Mouse (Mus musculus) hindbrain, postnatal 0 days (tissue): Measurements from ENCODE around the gene Sdc4. TPM values are rescaled to one million over a fixed set of nuclear protein-coding genes. Genes with fewer than 3 reads are reported as not detected.

Experiments used
- ATAC-seq: fragments of 200-750 bp; cut with Nextera tagmentation; 2 replicates; pipeline ENCODE4 v1.8.0; 2017; ENCODE audit warnings: mild to moderate bottlenecking, moderate TSS enrichment, moderate library complexity
- DNase-seq: peaks from one replicate; pipeline ENCODE4 v3.0.0-alpha.2; 2015; ENCODE audit warnings: low spot score
- H3K27ac ChIP-seq: fragments of 300-500 bp; sonication (generic); 2 replicates; pipeline ENCODE4 v1.5.1; 2014; ENCODE audit warnings: mild to moderate bottlenecking
- H3K27me3 ChIP-seq: fragments of 300-500 bp; sonication (generic); 2 replicates; pipeline ENCODE4 v1.6.1; 2014; ENCODE audit warnings: low read length, mixed read lengths; ENCODE audit not compliant: insufficient read depth
- H3K36me3 ChIP-seq: fragments of 300-500 bp; sonication (generic); 2 replicates; pipeline ENCODE4 v1.6.1; 2014; ENCODE audit warnings: low read length, mixed read lengths; ENCODE audit not compliant: insufficient read depth
- H3K4me1 ChIP-seq: fragments of 300-500 bp; sonication (generic); 2 replicates; pipeline ENCODE4 v1.6.1; 2014; ENCODE audit warnings: antibody characterized with exemption, low read length, mixed read lengths; ENCODE audit not compliant: insufficient read depth
- H3K4me2 ChIP-seq: fragments of 300-500 bp; sonication (generic); 2 replicates; pipeline ENCODE4 v1.6.1; 2014; ENCODE audit warnings: low read depth, mild to moderate bottlenecking, low read length, moderate library complexity, mixed read lengths
- H3K4me3 ChIP-seq: fragments of 300-500 bp; sonication (generic); 2 replicates; pipeline ENCODE4 v1.5.1; 2014; ENCODE audit warnings: low read length
- H3K9ac ChIP-seq: fragments of 300-500 bp; sonication (generic); replicated peaks from 2 replicates; pipeline ENCODE4 v1.6.1; 2014; ENCODE audit warnings: mild to moderate bottlenecking, low read length, moderate library complexity, mixed read lengths
- H3K9me3 ChIP-seq: fragments of 300-500 bp; sonication (generic); 2 replicates; pipeline ENCODE4 v1.6.1; 2016; ENCODE audit warnings: low read length, mixed read lengths
- CTCF ChIP-seq: IDR thresholded peaks from 2 replicates; pipeline ENCODE4 v1.5.1; 2016; ENCODE audit warnings: antibody characterized with exemption, control low read depth, low read depth
- WGBS: fragments of 180-500 bp; shearing (Covaris S2); extraction: QIAGEN DNeasy Blood & Tissue Kit; methylation state at CpG from one replicate; pipeline ENCODE4 v1.1.7; 2014; 5-methylcytosine and 5-hydroxymethylcytosine counted together
- polyA plus RNA-seq: library from polyadenylated mRNA; unstranded; fragments of >200 nt; fragmentation: Nextera tagmentation; extraction: Ambion mirVana; gene quantifications from 2 replicates; pipeline ENCODE4 v1.2.1, GENCODE M21; 2015
- total RNA-seq: library from RNA; depleted of rRNA; stranded (reverse); fragments of >200 nt; gene quantifications from 2 replicates; pipeline ENCODE4 v1.2.3, GENCODE M21; 2014

Gene Sdc4
- total and polyA plus RNA-seq, 2 experiments from 2014 or later: 31.1 to 36.7 TPM

- H3K27me3 ChIP-seq: no peaks in the 10 kb centered on the region
- no peak overlapping the region for H3K4me2 ChIP-seq
- H3K4me3 ChIP-seq: no peak overlapping the region
- no peak overlapping the region for H3K9ac ChIP-seq
- no peak for ATAC-seq
- H3K27ac ChIP-seq: no peak overlapping the region
- no peaks in the 10 kb centered on the region for H3K36me3 ChIP-seq
- no peak for TF ChIP-seq CTCF
- H3K4me1 ChIP-seq: no peaks in the 10 kb centered on the region; the same call in 1 of the 2 replicates
- 42% methylated on average over 13 of the region's 13 CpGs for WGBS
- H3K9me3 ChIP-seq: no peaks in the 10 kb centered on the region
- DNase-seq: no peak
Observed at GRCm38 (mm10) chr2:164452000-164452676, 8.5 kb upstream of the Sdc4 start.

GRCm38 (mm10) chr2:164449341-164450042 lies 5.8 kb upstream of the Sdc4 start:
- H3K9me3 ChIP-seq: no peaks in the 10 kb centered on the region
- H3K36me3 ChIP-seq: no peaks in the 10 kb centered on the region
- H3K27ac ChIP-seq: no peak overlapping the region
- no peak overlapping the region for H3K4me3 ChIP-seq
- WGBS: 92% methylated on average over 14 of the region's 14 CpGs
- ATAC-seq (no peak), DNase-seq (no peak)
- no peaks in the 10 kb centered on the region for H3K4me1 ChIP-seq
- no peak overlapping the region for H3K9ac ChIP-seq
- no peaks in the 10 kb centered on the region for H3K27me3 ChIP-seq
- no peak for TF ChIP-seq CTCF
- no peak overlapping the region for H3K4me2 ChIP-seq

GRCm38 (mm10) chr2:164448921-164449320 lies 5.2 kb upstream of the Sdc4 start:
- no peak overlapping the region for H3K27ac ChIP-seq
- TF ChIP-seq CTCF: no peak
- 78% methylated on average over 5 of the region's 5 CpGs for WGBS

GRCm38 (mm10) chr2:164448140-164448539 lies 4.5 kb upstream of the Sdc4 start:
- no peak overlapping the region for H3K4me2 ChIP-seq
- 95% methylated on average over 1 of the region's 1 CpGs for WGBS
- no peak for ATAC-seq

More at GRCm38 (mm10) chr2:164448921-164449320, 5.2 kb upstream of the Sdc4 start:
- no peaks in the 10 kb centered on the region for H3K9me3 ChIP-seq
- H3K27me3 ChIP-seq: no peaks in the 10 kb centered on the region
- no peak overlapping the region for H3K9ac ChIP-seq
- no peaks in the 10 kb centered on the region for H3K36me3 ChIP-seq
- H3K4me3 ChIP-seq: no peak overlapping the region
- no peak for ATAC-seq
- no peaks in the 10 kb centered on the region for H3K4me1 ChIP-seq
- no peak for DNase-seq
- H3K4me2 ChIP-seq: no peak overlapping the region

GRCm38 (mm10) chr2:164446086-164446469 lies 2.4 kb upstream of the Sdc4 start:
- Histone ChIP-seq H3K4me3 (no peak overlapping the region), H3K9ac (no peak overlapping the region), H3K36me3 (no peaks in the 10 kb centered on the region), H3K4me2 (no peak overlapping the region), H3K27ac (no peak overlapping the region), H3K9me3 (no peaks in the 10 kb centered on the region), H3K4me1 (peaks cover 17% of the 10 kb centered on the region), H3K27me3 (no peaks in the 10 kb centered on the region)
- no peak for TF ChIP-seq CTCF
- ATAC-seq: no peak
- WGBS: 82% methylated on average over 3 of the region's 3 CpGs
- DNase-seq: no peak

More at GRCm38 (mm10) chr2:164448140-164448539, 4.5 kb upstream of the Sdc4 start:
- Histone ChIP-seq H3K4me3 (no peak overlapping the region), H3K4me1 (peaks cover 5% of the 10 kb centered on the region), H3K36me3 (no peaks in the 10 kb centered on the region), H3K27me3 (no peaks in the 10 kb centered on the region), H3K9me3 (no peaks in the 10 kb centered on the region), H3K27ac (no peak overlapping the region), H3K9ac (no peak overlapping the region)
- no peak for TF ChIP-seq CTCF
- no peak for DNase-seq

GRCm38 (mm10) chr2:164445399-164446085 lies 1.9 kb upstream of the Sdc4 start:
- Histone ChIP-seq H3K4me2 (no peak overlapping the region), H3K4me1 (peaks cover 17% of the 10 kb centered on the region), H3K9ac (no peak overlapping the region), H3K9me3 (no peaks in the 10 kb centered on the region), H3K36me3 (no peaks in the 10 kb centered on the region), H3K27ac (no peak overlapping the region), H3K4me3 (no peak overlapping the region), H3K27me3 (no peaks in the 10 kb centered on the region)
- whole genome bisulfite sequencing: 90% methylated on average over 3 of the region's 3 CpGs
- DNase-seq (no peak), ATAC-seq (no peak)
- no peak for TF ChIP-seq CTCF
